Mouse (Mus musculus) left cerebral cortex, postnatal 14 days (tissue): ENCODE data around the gene Camp. TPM values are rescaled to one million over a fixed set of nuclear protein-coding genes. Genes with fewer than 3 reads are reported as not detected.
"Not testable (repeated sequence)": the region's sequence is repeated elsewhere in the genome, so short reads cannot be mapped to it uniquely, and the experiment has no call there.

Source experiments
- DNase-seq, 2 experiments: peaks; one replicate each; pipeline ENCODE4 v3.0.0; 2021 to 2022; ENCODE audit warnings: low spot score in 2 of 2, mixed read lengths in 1 of 2
- intact Hi-C: fragments of 180-260 bp; cut with DNase I; formaldehyde crosslinking; loops from one replicate; pipeline ENCODE4 v1.15.1; 2025
- microRNA-seq, 2 experiments: library from miRNA; unstranded; fragments of <30 nt; microRNA quantifications; one replicate each; pipeline ENCODE4 v1.2.0; 2022
- total RNA-seq, 2 experiments: library from RNA; stranded (reverse); gene quantifications; 2 replicates each; pipeline ENCODE4 v1.2.3; 2021

Gene Camp
- total RNA-seq, 2 experiments from 2014 or later, result not detected

DNA sequence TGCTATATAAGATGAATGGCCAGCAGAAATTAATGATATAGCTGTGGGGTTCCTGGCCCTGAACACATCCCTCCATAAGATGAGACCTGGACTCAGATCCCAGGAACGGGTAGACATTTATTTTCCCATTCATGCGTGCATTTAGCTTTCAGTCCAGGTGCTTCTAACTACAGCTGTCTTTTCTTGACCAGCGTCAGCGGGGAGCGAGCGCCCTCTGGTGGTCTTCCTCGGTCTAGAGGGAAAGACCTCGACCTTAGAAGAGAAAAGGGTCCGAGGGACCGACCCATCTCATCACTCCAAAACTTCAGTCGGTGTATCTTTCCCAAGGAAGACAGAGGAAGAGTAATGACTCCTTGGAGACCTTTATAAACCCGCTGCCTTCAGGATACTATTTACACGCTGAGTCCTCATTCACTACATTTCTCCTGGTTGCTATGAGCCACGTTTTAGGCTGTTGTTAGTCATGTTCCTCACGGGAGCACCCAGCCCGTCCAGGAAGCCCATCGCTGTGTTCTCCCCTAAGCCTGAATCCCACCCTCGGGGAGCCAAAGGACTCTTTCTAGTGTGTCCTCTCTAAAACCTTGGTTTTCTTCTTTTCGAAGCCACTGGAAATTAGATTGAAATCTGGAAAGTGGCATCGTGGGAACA lies 13.1 kb upstream of the Camp start:
- intact Hi-C loops, result loop anchor here (10.0 kb wide), 1 partner anchor 778 kb away; the partner anchor contains the start of genes Ccdc51 and Tma7
- DNase-seq, result peak; percentile 42 to 80

DNA sequence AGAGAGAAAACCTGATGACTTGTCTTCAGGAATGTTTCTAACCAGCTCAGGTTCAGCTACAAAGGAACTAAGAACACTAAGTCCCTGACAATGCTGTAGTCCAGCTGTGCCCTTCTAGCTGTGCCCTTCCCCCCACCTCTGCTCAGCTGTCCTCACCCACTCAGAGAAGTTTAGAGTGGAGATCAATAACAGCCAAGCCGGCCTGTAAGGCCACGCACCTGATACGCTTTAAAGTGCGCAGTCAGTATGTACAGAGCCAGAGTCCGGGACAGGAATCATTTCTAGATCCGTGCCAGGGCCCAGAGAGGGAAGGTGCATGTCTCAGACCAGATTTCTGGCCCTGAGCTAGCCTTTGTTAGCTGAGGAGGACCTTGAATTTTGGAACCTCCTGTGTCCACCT lies 6.5 kb upstream of the Camp start:
- intact Hi-C loops, result no loop called here
- no peak for DNase-seq

DNA sequence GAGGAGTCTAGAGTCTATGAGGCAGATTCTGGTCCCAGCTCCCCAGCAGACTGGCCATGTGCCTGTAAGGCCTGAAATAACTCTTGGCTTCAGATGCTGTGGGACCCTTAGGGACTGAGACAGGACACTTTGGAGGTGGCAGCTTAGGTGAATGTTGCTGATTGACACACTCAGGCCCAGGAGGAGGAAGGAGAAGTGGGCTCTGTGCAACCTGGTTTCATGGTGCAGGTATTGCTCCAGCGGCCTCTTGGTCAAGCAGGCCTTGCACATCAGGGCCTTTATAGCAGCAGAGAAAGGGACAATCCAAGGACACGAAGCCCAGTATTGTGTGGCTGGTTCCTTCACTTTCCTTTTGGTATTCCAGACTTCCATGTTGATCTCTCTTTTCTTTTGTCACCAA lies 4.9 kb upstream of the Camp start:
- intact Hi-C loops, result no loop called here
- no peak for DNase-seq

DNA sequence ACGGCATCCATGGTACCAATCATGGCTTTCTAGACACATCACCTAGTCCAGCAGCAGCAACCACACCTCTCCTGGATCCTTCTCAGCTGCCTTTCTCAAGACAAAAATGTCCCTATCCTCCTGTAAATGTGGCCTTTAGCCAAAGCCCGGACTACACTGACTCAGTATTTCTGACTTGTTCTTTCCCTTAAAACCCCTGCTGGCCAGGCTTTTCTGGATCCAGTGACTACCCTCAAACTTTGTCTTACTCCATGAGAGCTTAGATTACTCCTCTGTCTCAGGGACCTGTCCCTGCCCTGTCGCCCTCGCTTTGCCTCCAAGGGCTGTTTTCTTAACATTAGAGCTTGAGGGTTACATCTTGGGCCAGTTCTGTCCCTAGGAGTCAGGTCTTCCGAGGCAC lies 682 bp upstream of the Camp start:
- DNase-seq, result no peak
- intact Hi-C loops, result no loop called here

DNA sequence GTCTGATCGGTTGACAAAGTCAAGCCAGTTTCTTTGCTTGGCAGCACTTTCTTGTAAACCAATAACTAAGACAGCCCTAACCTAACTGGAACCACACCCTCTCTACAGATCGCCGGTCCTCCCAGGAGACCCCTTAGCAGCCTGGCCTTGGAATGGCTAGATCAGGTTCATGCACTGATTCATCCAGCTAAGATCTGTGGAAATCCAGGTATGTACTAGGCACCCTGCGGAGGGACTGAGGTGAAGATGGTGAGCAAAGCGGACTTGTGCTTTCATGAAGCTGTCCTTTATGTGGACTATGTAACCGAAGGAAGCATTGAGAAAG lies 16.4 kb downstream of the Camp start:
- intact Hi-C loops, result loop anchor here (10.0 kb wide), 1 partner anchor 738 kb away; the partner anchor contains the start of gene Plxnb1
- DNase-seq, result no peak

DNA sequence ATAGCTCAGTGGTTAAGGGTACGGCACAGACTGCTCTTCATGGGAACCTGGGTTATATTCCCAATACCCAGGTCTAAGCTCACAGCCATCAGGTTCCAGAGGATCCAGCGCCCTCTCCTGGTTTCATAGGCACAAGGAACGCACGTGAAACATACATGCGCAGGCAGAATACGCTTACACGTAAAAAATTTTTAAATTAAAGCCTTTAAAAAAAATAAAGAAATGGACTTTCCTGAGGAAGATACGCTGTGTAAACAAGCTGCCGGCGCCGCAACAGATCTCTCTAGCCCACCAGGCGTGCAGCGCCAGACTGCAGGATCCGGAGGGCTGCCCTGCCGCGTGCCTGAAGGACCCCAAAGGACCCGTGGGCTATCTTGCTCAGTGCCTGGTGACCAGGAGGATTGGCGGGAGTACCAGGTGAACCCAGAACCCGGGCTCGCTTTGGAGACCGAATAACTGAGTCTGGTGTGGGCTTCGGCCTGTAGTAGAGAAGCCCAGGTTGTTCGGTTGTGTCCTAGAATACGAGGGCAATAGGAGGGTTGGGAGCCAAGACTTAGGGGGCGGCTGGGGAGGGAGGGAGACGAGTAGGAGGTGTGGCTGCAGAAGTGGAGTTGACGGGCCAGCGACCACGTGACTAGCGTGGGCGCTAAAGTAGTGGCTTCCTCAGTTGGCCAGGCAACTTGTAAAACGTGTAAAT lies 16.9 kb downstream of the Camp start, which contains the start of gene Nme6:
Gene Nme6, plus strand, starts transcription at position 359 of the 697 bp plus-strand sequence.
- intact Hi-C loops, result loop anchor here (10.0 kb wide), 1 partner anchor 738 kb away; the partner anchor contains the start of gene Plxnb1
- peak; percentile 78 to 84 for DNase-seq

DNA sequence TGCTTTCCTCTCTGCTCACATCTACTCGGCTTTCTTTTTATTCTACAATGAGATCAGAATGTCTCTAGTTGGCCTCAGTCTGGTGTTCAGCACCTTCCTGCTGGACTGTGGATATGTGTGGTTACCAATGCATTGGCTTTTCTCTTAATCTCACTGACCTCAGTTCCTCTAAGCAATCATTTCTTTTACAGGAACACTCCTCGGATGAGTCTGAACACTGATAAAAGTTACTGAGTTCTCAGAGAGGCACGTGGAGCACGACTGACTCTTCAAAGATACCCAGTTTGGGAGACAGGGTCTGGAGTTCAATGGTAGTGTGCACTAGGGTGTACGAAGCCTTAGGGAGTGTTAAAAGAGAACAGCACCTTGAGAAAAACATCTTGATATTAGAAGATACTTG lies 23.2 kb downstream of the Camp start:
- intact Hi-C loops, result no loop called here

DNA sequence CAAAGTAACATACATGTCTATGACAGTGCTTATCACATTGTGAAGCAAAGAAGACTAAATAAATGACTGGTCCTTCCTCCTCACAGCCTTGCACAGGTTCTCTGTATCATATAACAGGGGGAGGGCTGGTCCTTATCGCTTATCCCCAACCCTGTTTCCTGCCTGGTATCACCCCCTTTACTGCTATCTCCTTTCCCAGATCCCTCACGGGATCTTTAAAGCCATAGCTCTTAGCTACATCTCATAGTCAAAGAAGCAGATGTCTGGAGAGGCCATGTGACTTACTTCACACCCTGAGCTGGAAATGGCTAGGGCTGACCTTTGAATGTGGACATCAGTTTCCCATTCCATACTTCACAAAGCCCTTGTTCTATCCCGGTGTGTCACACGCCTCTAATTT lies 23.7 kb downstream of the Camp start:
- intact Hi-C loops, result no loop called here
- no peak for DNase-seq

More for the DNA sequence above, 23.2 kb downstream of the Camp start:
- no peak for DNase-seq

DNA sequence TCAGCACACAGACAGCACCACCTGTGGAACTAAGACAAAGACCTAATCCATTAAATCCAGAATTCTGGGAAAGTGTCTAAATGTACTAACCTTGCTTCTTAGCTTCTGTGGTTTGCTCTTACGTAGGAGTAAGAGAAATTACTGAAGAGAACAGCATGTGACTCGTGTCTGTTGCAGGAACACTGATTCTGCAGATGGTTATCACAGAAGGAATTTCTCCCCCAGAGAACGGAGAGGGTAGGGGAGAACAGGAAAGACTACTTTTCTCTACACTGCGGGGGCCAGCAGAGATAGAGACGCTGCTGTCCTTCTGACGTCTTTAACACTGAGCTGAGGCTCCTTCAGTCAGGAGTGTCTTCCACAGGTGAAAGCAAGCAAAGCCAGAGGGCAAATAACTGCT lies 33.1 kb downstream of the Camp start:
- peak; percentile 5 to 26 for DNase-seq
- intact Hi-C loops, result no loop called here

DNA sequence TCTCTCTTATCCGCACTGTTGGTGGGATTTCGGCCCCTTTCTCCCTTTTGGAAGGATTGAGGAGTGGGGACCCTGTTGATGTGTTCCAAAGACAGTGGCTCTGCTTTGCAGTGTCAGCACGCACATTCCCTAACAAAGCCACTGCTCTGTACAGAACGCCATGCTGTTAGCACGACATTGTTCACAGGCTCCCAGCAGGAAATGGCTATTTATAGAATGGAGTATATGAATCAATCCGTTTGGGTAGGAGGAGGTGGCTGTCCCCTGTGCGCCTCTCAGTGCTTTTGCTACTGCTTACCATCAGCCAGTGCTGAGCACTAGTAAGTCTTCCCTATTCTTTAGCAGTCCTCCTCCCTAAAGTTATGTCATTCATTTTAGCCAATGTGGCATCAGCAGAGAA lies 36.0 kb downstream of the Camp start:
- intact Hi-C loops, result no loop called here
- peak; percentile 5 to 11 for DNase-seq

DNA sequence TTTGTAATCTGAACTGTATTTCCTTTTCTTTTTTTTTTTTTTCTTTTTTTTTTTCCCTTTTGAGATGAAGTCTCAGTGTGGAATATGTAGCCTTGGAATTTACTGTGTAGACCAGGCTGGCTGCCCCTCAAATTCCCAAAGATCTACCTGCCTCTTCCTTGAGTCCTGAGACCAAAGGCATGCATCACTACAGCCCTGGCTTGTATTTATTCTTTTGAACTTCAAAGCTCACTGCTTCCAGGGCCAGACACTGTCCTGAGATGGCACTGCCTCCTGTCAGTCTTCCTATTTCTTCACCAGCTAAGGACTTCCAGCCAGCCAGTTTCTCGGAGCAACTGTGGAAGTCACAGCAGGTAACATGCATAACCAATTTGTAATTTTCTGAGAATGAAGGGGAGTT lies 37.4 kb downstream of the Camp start, which contains the start of gene Spink8:
Gene Spink8, plus strand, starts transcription at position 301 of the 400 bp plus-strand sequence.
- intact Hi-C loops, result no loop called here
- DNase-seq, result no peak

DNA sequence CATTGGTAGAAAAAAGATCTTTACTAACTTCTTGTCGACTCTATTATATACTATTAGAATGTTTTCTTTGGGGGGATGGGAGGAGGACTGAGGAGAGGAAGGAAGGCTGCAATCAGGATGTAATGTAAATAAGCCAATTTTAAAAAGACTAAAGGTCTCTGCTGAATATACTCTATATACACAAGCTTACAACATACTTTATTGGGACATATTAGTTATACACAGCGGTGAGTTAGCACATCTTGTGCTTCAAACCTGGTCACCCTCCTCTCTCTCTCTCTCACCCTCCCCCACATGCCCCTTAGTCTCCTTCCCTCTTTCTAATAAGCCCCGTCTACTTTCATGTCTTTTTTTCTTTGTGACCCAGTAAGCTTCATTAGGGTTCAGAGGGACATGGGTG lies 41.5 kb downstream of the Camp start:
- intact Hi-C loops, result no loop called here
- DNase-seq, result no peak

DNA sequence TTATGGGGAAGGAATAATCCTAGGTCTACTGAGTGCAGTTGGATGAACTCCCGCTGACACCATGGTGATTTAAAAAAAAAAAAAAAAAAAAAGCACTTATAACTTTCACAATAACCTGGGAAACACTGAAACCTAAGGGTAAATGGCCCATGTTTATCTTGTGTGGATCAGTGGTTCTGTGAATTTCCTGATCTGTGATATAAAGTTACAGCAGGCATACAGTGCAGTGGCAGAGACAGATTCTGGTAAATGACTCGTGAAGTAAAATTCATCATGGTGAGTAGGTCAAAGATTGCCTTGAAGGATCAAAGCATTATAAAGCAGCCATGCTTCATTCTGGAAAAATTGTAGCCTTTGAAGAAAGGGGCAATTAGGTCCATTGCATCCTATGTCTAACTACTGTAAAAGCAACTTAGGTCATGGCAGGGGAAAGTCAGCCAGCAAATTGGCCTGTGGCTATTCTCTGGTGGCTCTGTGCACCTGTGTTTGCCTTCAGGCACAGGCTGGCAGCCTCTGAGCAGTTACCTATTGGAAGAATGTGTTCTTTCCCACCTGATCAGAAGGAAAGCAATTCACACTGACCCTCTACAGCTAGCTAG lies 42.6 kb downstream of the Camp start:
- intact Hi-C loops, result no loop called here
- no peak for DNase-seq

DNA sequence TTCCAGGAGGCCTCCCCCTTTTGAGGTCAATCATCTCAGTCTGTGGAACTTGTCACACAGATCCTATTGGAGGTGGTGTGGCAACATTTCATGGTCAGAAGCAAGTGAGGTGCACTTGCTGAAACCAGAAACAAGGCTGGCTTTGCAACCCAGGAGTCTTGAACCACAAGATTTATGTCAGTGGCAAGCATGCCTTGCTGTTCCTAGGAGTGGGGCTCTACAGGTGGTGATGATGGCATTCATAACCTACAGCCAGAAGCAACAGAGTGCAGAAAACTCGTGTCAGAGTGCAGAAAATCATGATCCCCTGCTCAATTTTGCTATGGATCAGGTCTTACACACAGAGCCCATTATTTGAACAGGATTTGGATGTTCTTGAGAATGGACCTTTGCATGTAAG lies 43.2 kb downstream of the Camp start:
- intact Hi-C loops, result no loop called here
- no peak for DNase-seq

DNA sequence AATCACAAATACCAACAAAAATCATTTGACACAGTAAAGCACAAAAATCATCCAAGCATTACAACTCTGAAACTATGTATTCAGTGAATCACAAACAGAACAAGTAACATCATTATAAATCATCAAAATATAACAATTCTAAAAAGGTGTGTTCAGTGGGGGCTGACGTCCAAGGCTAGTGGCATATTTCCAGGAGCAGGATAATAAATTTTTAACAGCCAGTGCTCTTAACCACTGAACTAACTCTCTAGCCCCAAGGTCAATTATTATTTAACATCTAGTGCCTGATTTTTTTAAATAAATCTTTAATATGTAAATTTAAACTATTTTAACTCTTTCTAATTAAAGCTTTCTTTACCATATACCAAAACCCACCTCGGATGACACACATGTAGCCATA lies 43.8 kb downstream of the Camp start:
- intact Hi-C loops, DNase-seq: not testable (repeated sequence)

DNA sequence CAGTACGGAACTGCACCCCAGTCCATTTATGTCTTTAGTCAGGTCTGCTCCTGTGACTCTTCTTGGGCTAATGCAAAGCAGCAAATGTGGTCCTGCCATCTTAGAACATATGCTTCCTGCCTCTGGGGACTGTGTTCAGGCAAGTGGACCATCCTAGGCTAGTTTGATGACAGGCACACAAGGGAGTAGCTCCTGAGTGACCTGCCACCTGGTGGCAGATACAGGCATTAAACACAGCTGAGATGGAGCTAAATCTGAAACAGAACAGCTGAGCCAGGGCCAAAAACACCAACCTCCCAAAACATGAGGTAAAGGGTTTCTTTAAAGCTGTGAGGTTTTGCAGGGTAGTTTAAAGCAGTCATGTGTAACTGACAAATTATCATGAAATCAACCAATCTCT lies 51.4 kb downstream of the Camp start:
- DNase-seq, result peak; percentile 10 to 28
- intact Hi-C loops, result no loop called here

Small RNA genes within 50 kb of the gene (microRNA-seq; reads per million reads assigned to microRNA genes)
- 0 to 0.34 reads per million in 2 experiments for gene Mir7089

Other genes with a start within 250 kb of the Camp start
- not detected for gene Fbxw24, start 223.6 kb downstream of the Camp start, total RNA-seq
- gene Fbxw25, start 185.0 kb downstream of the Camp start, total RNA-seq, result not detected
- gene Fbxw18, start 146.9 kb downstream of the Camp start, total RNA-seq, result not detected
- not detected for gene Fbxw26, start 103.5 kb downstream of the Camp start, total RNA-seq
- not detected for gene Fbxw27, start 58.9 kb downstream of the Camp start, total RNA-seq
- 1 to 10 TPM; 2.7 to 2.9 TPM for gene Spink8, start 37.3 kb downstream of the Camp start, total RNA-seq
- 1 to 10 TPM; 6.2 to 8.8 TPM for gene Nme6, start 16.9 kb downstream of the Camp start, total RNA-seq
- 1 to 10 TPM; 4.5 TPM for gene Cdc25a, start 26.0 kb upstream of the Camp start, total RNA-seq
- 100 to 1,000 TPM; 376 to 378 TPM for gene Map4, start 81.8 kb upstream of the Camp start, total RNA-seq